Comparison of ENCODE assay signal across 15 mouse cellular contexts in the genomic region with DNA sequence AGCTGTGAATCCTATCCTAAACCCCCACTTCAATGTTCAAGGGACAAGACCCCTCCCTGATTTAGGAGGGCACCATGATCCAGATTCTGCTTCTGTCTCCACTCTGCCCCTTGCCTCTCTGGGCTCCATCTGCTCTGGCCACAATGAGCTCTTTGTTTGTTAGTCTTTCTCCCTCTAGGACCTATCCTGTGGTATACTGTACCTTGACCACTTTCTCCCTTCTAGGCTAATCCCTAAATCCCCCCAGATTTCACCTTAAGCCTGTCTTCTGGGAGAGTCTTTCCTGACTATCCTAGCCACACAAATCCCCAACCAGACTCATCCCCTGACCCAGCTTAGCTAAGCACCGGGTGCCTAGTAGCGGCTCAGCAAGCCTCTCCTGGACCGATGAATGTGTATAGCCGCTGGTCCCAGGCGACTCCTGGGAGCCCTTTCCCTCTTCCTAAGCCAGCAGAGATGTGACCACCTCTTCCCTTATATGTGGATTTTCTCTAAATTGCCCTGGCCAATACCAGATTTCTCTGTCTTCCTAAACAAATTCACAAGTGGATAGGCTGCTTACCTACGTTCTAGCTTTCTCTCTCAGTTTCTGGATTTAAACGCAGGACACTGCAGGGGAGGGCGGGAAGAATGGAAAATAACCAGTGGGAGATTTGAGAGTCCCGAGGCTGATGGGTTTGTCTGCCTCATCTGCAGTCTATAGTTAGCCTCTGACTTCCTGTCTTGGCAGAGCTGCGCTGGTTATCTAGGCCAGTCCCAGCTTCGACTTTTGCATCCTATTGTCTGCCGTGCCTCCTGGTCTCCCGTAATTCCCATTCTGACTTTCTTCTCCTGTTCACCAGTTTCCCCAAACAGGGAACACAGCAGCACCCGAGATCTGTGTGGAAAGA. TPM values are rescaled to one million over a fixed set of nuclear protein-coding genes. Genes with fewer than 3 reads are reported as not detected.
DNase-seq lines count a peak whose midpoint lies in the region; ATAC-seq lines count a peak whose summit lies in the region.
"Had no signal": no experiment of that assay in that cellular context is flagged by ENCODE, and none has a peak within 500 bp of the region (broad histone marks: within the 10 kb centered on the region; RNA-seq: fewer than 3 reads in every experiment).

No protein-coding gene starts in this region.

- H3K27me3 ChIP-seq in midbrain, embryonic 11.5 days (ENCODE audit: control insufficient read depth, insufficient read depth, low read length), result no peaks in the 10 kb centered on the region
- no peaks in the 10 kb centered on the region for H3K27me3 ChIP-seq in midbrain, embryonic 16.5 days (ENCODE audit: control insufficient read depth, insufficient read depth, low read depth, low read length)
- H3K27me3 ChIP-seq in heart, embryonic 12.5 days (replicated peaks), result 0 out of 2 replicates have a peak, but pooled peaks cover 3% of the 10 kb centered on the region
- H3K27me3 ChIP-seq: heart, embryonic 15.5 days; neural tube, embryonic 12.5 days had no signal

- no peak for ATAC-seq in midbrain, embryonic 11.5 days (ENCODE audit: low FRiP score)
- ATAC-seq in midbrain, embryonic 16.5 days, result no peak
- peak; percentile 69; the same call in 1 of the 2 replicates for ATAC-seq in heart, embryonic 12.5 days (ENCODE audit: insufficient number of reproducible peaks, low FRiP score)

- peak; percentile 59 for DNase-seq in cerebellum, adult 11 months
- no peak for DNase-seq in cerebellum, postnatal 10 days
- peak; percentile 71 for DNase-seq in midbrain, embryonic 11.5 days (ENCODE audit: low spot score, missing footprints)
- peak; percentile 75 for DNase-seq in retina, postnatal 7 days (ENCODE audit: low read depth, low spot score)
- DNase-seq in layer of hippocampus, adult 9-10 months (ENCODE audit: low spot score), result no peak
- no peak for DNase-seq in ovary, postnatal 14 days (ENCODE audit: low spot score)
- DNase-seq: midbrain, embryonic 14.5 days had no signal

- no peaks in the 10 kb centered on the region for H3K4me1 ChIP-seq in midbrain, embryonic 11.5 days (ENCODE audit: control insufficient read depth, insufficient read depth, low read length)
- H3K4me1 ChIP-seq in midbrain, embryonic 16.5 days (ENCODE audit: control insufficient read depth, insufficient read depth, low read length), result no peaks in the 10 kb centered on the region
- H3K4me1 ChIP-seq in heart, embryonic 12.5 days (replicated peaks), result peaks cover 15% of the 10 kb centered on the region
- H3K4me1 ChIP-seq: limb, embryonic 10.5 days; neural tube, embryonic 12.5 days had no signal

- no peaks in the 10 kb centered on the region for H3K36me3 ChIP-seq in midbrain, embryonic 11.5 days (ENCODE audit: control insufficient read depth, insufficient read depth, low read length)
- no peaks in the 10 kb centered on the region for H3K36me3 ChIP-seq in midbrain, embryonic 16.5 days (ENCODE audit: control insufficient read depth, insufficient read depth, low read length)
- no peaks in the 10 kb centered on the region for H3K36me3 ChIP-seq in heart, embryonic 12.5 days
- H3K36me3 ChIP-seq: embryonic facial prominence, embryonic 10.5 days; heart, embryonic 15.5 days; limb, embryonic 10.5 days; neural tube, embryonic 12.5 days had no signal

- no peak overlapping the region for H3K4me2 ChIP-seq in midbrain, embryonic 11.5 days
- no peak overlapping the region for H3K4me2 ChIP-seq in midbrain, embryonic 16.5 days (ENCODE audit: low read length)
- no peak overlapping the region; the same call in 1 of the 2 replicates for H3K4me2 ChIP-seq in heart, embryonic 12.5 days
- H3K4me2 ChIP-seq: heart, embryonic 15.5 days; neural tube, embryonic 12.5 days had no signal

- no peak overlapping the region for H3K4me3 ChIP-seq in midbrain, embryonic 11.5 days (ENCODE audit: low read depth, low read length)
- no peak overlapping the region for H3K4me3 ChIP-seq in midbrain, embryonic 16.5 days (ENCODE audit: low read depth, low read length)
- H3K4me3 ChIP-seq in heart, embryonic 12.5 days, result no peak overlapping the region
- H3K4me3 ChIP-seq: embryonic facial prominence, embryonic 10.5 days; heart, embryonic 15.5 days; limb, embryonic 10.5 days; neural tube, embryonic 12.5 days had no signal

- 41% methylated on average over 14 of the region's 14 CpGs for WGBS in midbrain, embryonic 11.5 days
- WGBS in midbrain, embryonic 16.5 days, result 45% methylated on average over 14 of the region's 14 CpGs
- WGBS in heart, embryonic 12.5 days, result 38% methylated on average over 14 of the region's 14 CpGs

- no peaks in the 10 kb centered on the region for H3K9me3 ChIP-seq in midbrain, embryonic 11.5 days (ENCODE audit: control insufficient read depth, low read length)
- H3K9me3 ChIP-seq in midbrain, embryonic 16.5 days (replicated peaks; ENCODE audit: control insufficient read depth, low read length, poor library complexity, severe bottlenecking), result no peaks in the 10 kb centered on the region
- H3K9me3 ChIP-seq in heart, embryonic 12.5 days (replicated peaks), result no peaks in the 10 kb centered on the region
- H3K9me3 ChIP-seq: heart, embryonic 15.5 days; limb, embryonic 10.5 days; neural tube, embryonic 12.5 days had no signal

- H3K27ac ChIP-seq in midbrain, embryonic 11.5 days (ENCODE audit: low read depth, low read length), result no peak overlapping the region
- no peak overlapping the region for H3K27ac ChIP-seq in midbrain, embryonic 16.5 days (ENCODE audit: low read length)
- 0 out of 2 replicates have a peak overlapping the region, but pooled peaks have one; percentile 10 for H3K27ac ChIP-seq in heart, embryonic 12.5 days (ENCODE audit: poor library complexity, severe bottlenecking)
- H3K27ac ChIP-seq: embryonic facial prominence, embryonic 10.5 days; heart, embryonic 15.5 days; limb, embryonic 10.5 days; liver, embryonic 14.5 days; neural tube, embryonic 12.5 days had no signal

- H3K9ac ChIP-seq in midbrain, embryonic 11.5 days (ENCODE audit: low read length), result no peak overlapping the region
- no peak overlapping the region for H3K9ac ChIP-seq in midbrain, embryonic 16.5 days (ENCODE audit: low read depth, low read length)
- H3K9ac ChIP-seq in heart, embryonic 12.5 days, result no peak overlapping the region
- H3K9ac ChIP-seq: heart, embryonic 15.5 days; liver, embryonic 14.5 days; neural tube, embryonic 12.5 days had no signal

RNA-seq across cellular contexts. Expression of a gene that starts 14.3 kb away (rescaled TPM):
- polyA plus RNA-seq in midbrain, embryonic 11.5 days (2014; fragmentation: Nextera tagmentation; extraction: Ambion mirVana), result 1.8 and 2.2 TPM in 2 replicates
- 2.0 and 3.9 TPM in 2 replicates for polyA plus RNA-seq in midbrain, embryonic 16.5 days (2015; fragmentation: Nextera tagmentation; extraction: Ambion mirVana)
- 1.2 and 1.3 TPM in 2 replicates for polyA plus RNA-seq in heart, embryonic 12.5 days (2016; fragmentation: Nextera tagmentation; extraction: Ambion mirVana)

RNA-seq across cellular contexts. Expression of a gene that starts 25.6 kb away (rescaled TPM):
- polyA plus RNA-seq in midbrain, embryonic 11.5 days (2014; fragmentation: Nextera tagmentation; extraction: Ambion mirVana), result 0.12 and 0.22 TPM in 2 replicates
- polyA plus RNA-seq in midbrain, embryonic 16.5 days (2015; fragmentation: Nextera tagmentation; extraction: Ambion mirVana), result 0.18 TPM in 1 of 2 replicates, not detected in the other
- polyA plus RNA-seq in heart, embryonic 12.5 days (2016; fragmentation: Nextera tagmentation; extraction: Ambion mirVana), result 0.39 and 0.54 TPM in 2 replicates
- polyA plus RNA-seq: spleen, adult 2 months had no signal

RNA-seq across cellular contexts. Expression of a gene that starts 56.6 kb away (rescaled TPM):
- not detected in 2 replicates for polyA plus RNA-seq in midbrain, embryonic 11.5 days (2014; fragmentation: Nextera tagmentation; extraction: Ambion mirVana)
- 0.21 TPM in 1 of 2 replicates, not detected in the other for polyA plus RNA-seq in midbrain, embryonic 16.5 days (2015; fragmentation: Nextera tagmentation; extraction: Ambion mirVana)
- 0.32 and 0.49 TPM in 2 replicates for polyA plus RNA-seq in heart, embryonic 12.5 days (2016; fragmentation: Nextera tagmentation; extraction: Ambion mirVana)
- polyA plus RNA-seq: embryonic facial prominence, embryonic 10.5 days; limb, embryonic 10.5 days; midbrain, embryonic 14.5 days; spleen, adult 2 months had no signal

Comparison
In these comparisons a context has a peak if more than half of its experiments do, and no peak if none do; other contexts are left out.
1. DNase-seq: peak in cerebellum, adult 11 months (single experiment), midbrain, embryonic 11.5 days (single experiment) and retina, postnatal 7 days (single experiment); none in cerebellum, postnatal 10 days (0 of 2), layer of hippocampus, adult 9-10 months (single experiment) and ovary, postnatal 14 days (single experiment).